Mouse (Mus musculus) kidney, adult 11 months (tissue): ENCODE results near the gene Frem3.

Experiments used
- DNase-seq: peaks from one replicate; pipeline ENCODE4 v3.0.0; 2022

Gene Frem3

GRCm38 (mm10) chr8:80710670-80711400 lies 100.0 kb downstream of the Frem3 start:
- no peak for DNase-seq

GRCm38 (mm10) chr8:80714461-80714860 lies 103.6 kb downstream of the Frem3 start:
- DNase-seq = no peak

GRCm38 (mm10) chr8:80732326-80732725 lies 121.4 kb downstream of the Frem3 start:
- DNase-seq = no peak

- DNase-seq = no peak
These were observed 127.1 kb downstream of the Frem3 start for GRCm38 (mm10) chr8:80738046-80738387.

- DNase-seq = peak; percentile 27
These were observed 127.7 kb downstream of the Frem3 start for GRCm38 (mm10) chr8:80738388-80739154.

GRCm38 (mm10) chr8:80739155-80739924 lies 128.5 kb downstream of the Frem3 start, which contains the start of gene Smarca5:
Gene Smarca5, minus strand, starts transcription at chr8:80739497.
- peak; percentile 98 for DNase-seq

GRCm38 (mm10) chr8:80739932-80740331 lies 129.1 kb downstream of the Frem3 start:
- DNase-seq = no peak
